Mouse (Mus musculus): ENCODE measurements around the gene Fyn. TPM values are rescaled to one million over a fixed set of nuclear protein-coding genes. Genes with fewer than 3 reads are reported as not detected.
A peak's percentile ranks its signal among the peaks of the same experiment; 100 is the strongest.

Gene Fyn
- polyA plus RNA-seq, 1 experiment from 2014 or later: 22.4 TPM

DNA sequence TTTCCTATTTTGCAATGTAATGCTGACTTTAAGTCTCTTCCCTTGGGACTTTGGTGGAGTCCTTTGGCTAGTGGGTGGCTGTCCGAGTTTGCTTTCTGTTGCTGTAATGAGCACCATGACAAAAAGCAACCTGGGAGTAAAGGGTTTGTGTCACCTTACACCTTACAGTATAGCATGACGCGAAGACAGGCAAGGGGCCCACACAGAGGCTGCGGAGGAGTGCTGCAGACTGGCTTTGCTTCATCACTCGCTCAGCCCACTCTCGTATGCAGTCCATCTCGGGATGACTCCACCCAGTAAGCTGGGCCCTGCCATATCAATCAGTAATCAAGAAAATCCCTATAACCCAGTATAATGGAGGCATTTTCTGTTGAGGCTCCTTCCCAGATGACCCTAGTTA, 65.2 kb downstream of the Fyn start:
- WGBS: 57% methylated on average over 7 of the region's 7 CpGs
- Histone ChIP-seq H3K27ac (ENCODE audit: low read length) (no peak overlapping the region), H3K9me3 (ENCODE audit: low read length) (no peaks in the 10 kb centered on the region), H3K4me3 (ENCODE audit: low read length) (no peak overlapping the region), H3K9ac (replicated peaks; ENCODE audit: low read length) (no peak overlapping the region), H3K4me1 (ENCODE audit: insufficient read depth, low read length) (peaks cover 37% of the 10 kb centered on the region), H3K36me3 (ENCODE audit: insufficient read depth, low read length) (no peaks in the 10 kb centered on the region), H3K27me3 (ENCODE audit: insufficient read depth, low read length) (no peaks in the 10 kb centered on the region), H3K4me2 (replicated peaks; ENCODE audit: low read depth, low read length) (no peak overlapping the region)
- no peak; the same call in 1 of the 2 replicates for ATAC-seq (ENCODE audit: low FRiP score, low TSS enrichment)

DNA sequence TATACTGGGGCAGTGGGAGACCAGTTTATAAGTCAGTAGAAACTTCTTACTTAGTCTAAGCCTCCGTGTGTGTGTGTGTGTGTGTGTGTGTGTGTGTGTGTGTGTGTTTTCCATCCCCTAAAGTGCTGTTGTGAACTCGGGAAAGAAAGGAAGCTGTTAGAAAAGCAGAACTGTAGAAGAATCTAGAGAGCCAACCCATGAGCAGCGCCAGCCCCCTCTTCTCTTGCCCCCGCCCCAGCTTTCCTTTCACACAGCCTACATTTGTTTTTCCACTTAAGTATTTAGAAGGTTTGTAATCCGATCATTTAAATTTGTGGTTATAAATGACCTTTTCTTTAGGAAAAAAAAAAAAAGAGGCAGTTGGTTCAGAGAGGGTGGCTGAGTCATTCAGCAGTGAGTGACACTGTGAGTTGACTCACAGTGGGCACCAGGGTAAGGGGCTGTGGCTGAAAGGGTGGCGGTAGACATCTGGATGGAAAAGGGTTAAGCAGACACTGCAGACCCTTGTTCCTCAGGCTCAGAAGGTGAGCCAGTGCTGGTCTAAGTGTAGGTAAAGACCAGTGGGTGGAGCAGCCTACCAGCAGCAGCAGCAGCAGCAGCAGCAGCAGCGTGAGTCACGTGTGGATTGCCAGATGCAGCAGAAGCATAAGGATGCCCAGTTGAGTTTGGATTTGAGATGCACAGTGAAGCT, 66.2 kb downstream of the Fyn start:
- Histone ChIP-seq H3K36me3 (ENCODE audit: insufficient read depth, low read length) (no peaks in the 10 kb centered on the region), H3K4me2 (replicated peaks; ENCODE audit: low read depth, low read length) (no peak overlapping the region), H3K27ac (ENCODE audit: low read length) (no peak overlapping the region), H3K27me3 (ENCODE audit: insufficient read depth, low read length) (no peaks in the 10 kb centered on the region), H3K9ac (replicated peaks; ENCODE audit: low read length) (no peak overlapping the region), H3K4me1 (ENCODE audit: insufficient read depth, low read length) (peaks cover 27% of the 10 kb centered on the region), H3K4me3 (ENCODE audit: low read length) (no peak overlapping the region), H3K9me3 (ENCODE audit: low read length) (no peaks in the 10 kb centered on the region)
- ATAC-seq (ENCODE audit: low FRiP score, low TSS enrichment): no peak
- 61% methylated on average over 8 of the region's 8 CpGs for WGBS

DNA sequence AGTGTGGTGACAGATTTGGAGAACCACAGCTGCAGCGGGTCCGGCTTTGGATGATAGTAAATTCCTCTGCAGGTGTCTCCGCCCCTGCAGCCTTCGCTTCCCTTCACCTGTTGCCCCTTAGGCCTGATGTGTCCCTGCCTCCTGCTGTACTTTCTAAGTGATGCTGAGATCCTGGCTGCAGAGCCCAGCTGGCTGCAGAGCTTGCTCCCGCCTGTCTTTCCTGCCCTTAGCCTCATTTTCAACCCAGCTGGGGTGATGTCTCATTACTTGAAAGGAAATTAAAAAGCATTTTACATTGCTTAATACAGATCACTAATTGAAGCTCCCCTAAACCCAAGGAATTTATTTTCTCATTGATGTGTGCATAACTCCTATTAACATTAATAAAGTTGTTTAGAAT, 70.2 kb downstream of the Fyn start:
- 69% methylated on average over 5 of the region's 5 CpGs for WGBS
- no peak overlapping the region for H3K9ac ChIP-seq (replicated peaks; ENCODE audit: low read length)
- no peak overlapping the region for H3K4me3 ChIP-seq (ENCODE audit: low read length)
- ATAC-seq (ENCODE audit: low FRiP score, low TSS enrichment): no peak
- H3K27ac ChIP-seq (ENCODE audit: low read length): no peak overlapping the region
- no peaks in the 10 kb centered on the region for H3K27me3 ChIP-seq (ENCODE audit: insufficient read depth, low read length)
- no peak overlapping the region for H3K4me2 ChIP-seq (replicated peaks; ENCODE audit: low read depth, low read length)
- H3K9me3 ChIP-seq (ENCODE audit: low read length): no peaks in the 10 kb centered on the region
- H3K4me1 ChIP-seq (ENCODE audit: insufficient read depth, low read length): 0 out of 2 replicates have a peak, but pooled peaks cover 4% of the 10 kb centered on the region
- H3K36me3 ChIP-seq (ENCODE audit: insufficient read depth, low read length): no peaks in the 10 kb centered on the region

DNA sequence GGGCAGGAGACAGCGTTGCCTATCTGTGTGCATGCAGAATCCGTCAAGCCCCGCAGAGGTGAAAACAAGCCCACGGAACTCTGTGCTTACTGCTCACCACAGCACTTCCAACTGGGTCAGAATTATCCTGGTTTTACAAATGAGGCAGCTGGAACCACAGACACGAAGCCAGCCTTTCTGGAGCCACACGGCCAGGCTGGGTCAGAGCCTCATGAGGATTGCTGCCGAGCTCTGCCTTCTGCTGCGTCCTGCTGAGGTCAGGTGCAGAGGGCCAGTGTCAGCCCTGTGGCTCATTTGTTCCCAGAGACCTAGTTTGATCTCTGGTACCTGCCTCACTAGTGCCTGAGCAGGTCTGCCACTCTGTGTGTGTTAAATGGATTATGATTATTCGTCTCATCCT, 71.9 kb downstream of the Fyn start:
- H3K9me3 ChIP-seq (ENCODE audit: low read length): no peaks in the 10 kb centered on the region
- no peak overlapping the region for H3K9ac ChIP-seq (replicated peaks; ENCODE audit: low read length)
- WGBS: 79% methylated on average over 9 of the region's 9 CpGs
- peaks cover 8% of the 10 kb centered on the region; the same call in 1 of the 2 replicates for H3K4me1 ChIP-seq (ENCODE audit: insufficient read depth, low read length)
- H3K36me3 ChIP-seq (ENCODE audit: insufficient read depth, low read length): no peaks in the 10 kb centered on the region
- no peak overlapping the region for H3K27ac ChIP-seq (ENCODE audit: low read length)
- H3K4me3 ChIP-seq (ENCODE audit: low read length): no peak overlapping the region
- no peaks in the 10 kb centered on the region for H3K27me3 ChIP-seq (ENCODE audit: insufficient read depth, low read length)
- H3K4me2 ChIP-seq (replicated peaks; ENCODE audit: low read depth, low read length): no peak overlapping the region
- no peak for ATAC-seq (ENCODE audit: low FRiP score, low TSS enrichment)

DNA sequence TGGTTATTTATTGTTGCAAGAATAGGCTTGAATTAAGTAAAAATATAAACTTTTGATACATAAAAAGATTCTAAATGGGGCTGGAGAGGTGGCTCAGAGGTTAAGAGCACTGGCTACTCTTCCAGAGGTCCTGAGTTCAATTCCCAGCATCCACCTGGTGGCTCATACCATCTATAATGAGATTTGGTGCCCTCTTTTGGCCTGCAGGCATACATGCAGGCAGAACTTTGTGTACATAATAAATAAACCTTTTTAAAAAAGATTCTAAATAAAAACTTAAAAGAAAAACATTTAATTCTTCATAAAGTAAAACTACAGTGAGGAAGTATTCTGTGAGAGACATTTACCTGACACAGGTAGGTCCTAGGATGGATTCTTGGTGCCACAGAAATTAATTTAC, 73.0 kb downstream of the Fyn start:
- H3K4me1 ChIP-seq (ENCODE audit: insufficient read depth, low read length): peaks cover 12% of the 10 kb centered on the region; the same call in 1 of the 2 replicates

DNA sequence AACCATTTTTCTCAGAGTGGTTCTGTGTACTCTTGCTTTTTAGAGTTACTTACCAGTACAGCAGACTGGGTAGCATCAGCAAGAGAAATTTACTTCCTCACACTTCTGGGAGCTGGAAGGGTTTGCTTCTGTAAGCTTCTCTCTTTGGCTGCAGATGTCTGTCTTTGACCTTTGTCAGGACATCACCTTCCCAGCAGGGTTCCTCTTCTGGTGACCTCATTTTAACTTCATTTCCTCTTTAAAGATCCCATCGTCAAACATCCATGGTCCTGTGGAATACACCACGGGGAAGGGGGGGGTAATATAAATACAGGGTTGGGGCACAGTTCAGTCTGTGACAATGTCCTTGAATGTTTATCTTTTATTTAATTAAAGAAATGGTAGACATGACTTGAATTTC, 74.5 kb downstream of the Fyn start:
- Histone ChIP-seq H3K9me3 (ENCODE audit: low read length) (no peaks in the 10 kb centered on the region), H3K36me3 (ENCODE audit: insufficient read depth, low read length) (no peaks in the 10 kb centered on the region)
- 25% methylated on average over 2 of the region's 2 CpGs for WGBS

More for the DNA sequence above, 73.0 kb downstream of the Fyn start:
- no peak overlapping the region for H3K4me3 ChIP-seq (ENCODE audit: low read length)
- H3K9me3 ChIP-seq (ENCODE audit: low read length): no peaks in the 10 kb centered on the region
- no peak overlapping the region for H3K4me2 ChIP-seq (replicated peaks; ENCODE audit: low read depth, low read length)
- H3K27ac ChIP-seq (ENCODE audit: low read length): no peak overlapping the region
- no peak for ATAC-seq (ENCODE audit: low FRiP score, low TSS enrichment)
- no peak overlapping the region for H3K9ac ChIP-seq (replicated peaks; ENCODE audit: low read length)
- no peaks in the 10 kb centered on the region for H3K36me3 ChIP-seq (ENCODE audit: insufficient read depth, low read length)
- no peaks in the 10 kb centered on the region for H3K27me3 ChIP-seq (ENCODE audit: insufficient read depth, low read length)

DNA sequence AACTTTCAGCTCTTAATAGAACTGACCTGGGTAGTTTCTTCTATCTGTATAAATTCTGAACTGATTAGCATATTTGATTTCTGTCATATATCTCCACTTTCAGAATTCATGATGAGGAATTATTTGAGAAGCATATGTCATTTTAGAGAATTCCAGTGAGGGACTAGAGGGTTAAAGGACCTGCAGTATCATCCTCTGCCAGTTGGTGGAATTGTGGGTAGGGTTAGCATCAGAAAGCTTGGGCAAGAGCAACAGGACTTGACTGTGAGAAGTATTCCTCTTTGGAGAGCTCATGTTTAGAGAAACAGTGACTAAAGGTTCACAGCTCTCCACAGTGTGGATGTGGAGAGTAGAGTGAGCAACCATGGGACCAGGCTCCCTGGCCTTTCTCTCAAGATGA, 75.3 kb downstream of the Fyn start:
- H3K4me3 ChIP-seq (ENCODE audit: low read length): no peak overlapping the region
- H3K27me3 ChIP-seq (ENCODE audit: insufficient read depth, low read length): no peaks in the 10 kb centered on the region
- H3K4me2 ChIP-seq (replicated peaks; ENCODE audit: low read depth, low read length): no peak overlapping the region
- no peaks in the 10 kb centered on the region for H3K9me3 ChIP-seq (ENCODE audit: low read length)
- H3K27ac ChIP-seq (ENCODE audit: low read length): no peak overlapping the region
- H3K4me1 ChIP-seq (ENCODE audit: insufficient read depth, low read length): peaks cover 13% of the 10 kb centered on the region
- H3K9ac ChIP-seq (replicated peaks; ENCODE audit: low read length): no peak overlapping the region
- ATAC-seq (ENCODE audit: low FRiP score, low TSS enrichment): no peak
- no peaks in the 10 kb centered on the region for H3K36me3 ChIP-seq (ENCODE audit: insufficient read depth, low read length)

More for the DNA sequence above, 74.5 kb downstream of the Fyn start:
- Histone ChIP-seq H3K4me1 (ENCODE audit: insufficient read depth, low read length) (peaks cover 12% of the 10 kb centered on the region; the same call in 1 of the 2 replicates), H3K4me2 (replicated peaks; ENCODE audit: low read depth, low read length) (no peak overlapping the region), H3K27ac (ENCODE audit: low read length) (no peak overlapping the region), H3K4me3 (ENCODE audit: low read length) (no peak overlapping the region), H3K27me3 (ENCODE audit: insufficient read depth, low read length) (no peaks in the 10 kb centered on the region), H3K9ac (replicated peaks; ENCODE audit: low read length) (no peak overlapping the region)
- no peak for ATAC-seq (ENCODE audit: low FRiP score, low TSS enrichment)

DNA sequence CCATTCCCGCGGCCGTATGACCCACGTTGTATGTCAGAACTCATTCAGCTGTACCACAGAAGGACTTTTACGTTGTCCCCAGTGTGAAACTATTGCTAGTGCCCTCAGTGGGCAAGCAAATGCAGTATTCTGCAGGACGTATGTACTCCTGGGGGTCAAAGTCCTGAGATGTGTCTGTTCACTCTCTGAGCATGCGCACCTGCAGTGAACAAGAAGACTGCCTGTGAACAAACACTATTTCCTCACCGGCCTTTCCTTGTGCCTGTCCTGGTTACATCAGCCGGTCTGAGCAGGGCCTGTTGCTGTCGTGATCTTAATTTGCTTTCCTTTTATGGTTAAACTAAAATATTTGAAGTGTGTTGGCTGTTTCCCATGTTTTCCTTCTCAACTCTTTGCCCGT, 77.2 kb downstream of the Fyn start:
- H3K36me3 ChIP-seq (ENCODE audit: insufficient read depth, low read length): no peaks in the 10 kb centered on the region
- H3K9me3 ChIP-seq (ENCODE audit: low read length): no peaks in the 10 kb centered on the region
- no peak overlapping the region for H3K9ac ChIP-seq (replicated peaks; ENCODE audit: low read length)
- 79% methylated on average over 11 of the region's 11 CpGs for WGBS
- H3K4me3 ChIP-seq (ENCODE audit: low read length): no peak overlapping the region
- H3K27ac ChIP-seq (ENCODE audit: low read length): no peak overlapping the region
- no peak overlapping the region for H3K4me2 ChIP-seq (replicated peaks; ENCODE audit: low read depth, low read length)
- ATAC-seq (ENCODE audit: low FRiP score, low TSS enrichment): no peak
- H3K27me3 ChIP-seq (ENCODE audit: insufficient read depth, low read length): no peaks in the 10 kb centered on the region
- H3K4me1 ChIP-seq (ENCODE audit: insufficient read depth, low read length): peaks cover 31% of the 10 kb centered on the region

DNA sequence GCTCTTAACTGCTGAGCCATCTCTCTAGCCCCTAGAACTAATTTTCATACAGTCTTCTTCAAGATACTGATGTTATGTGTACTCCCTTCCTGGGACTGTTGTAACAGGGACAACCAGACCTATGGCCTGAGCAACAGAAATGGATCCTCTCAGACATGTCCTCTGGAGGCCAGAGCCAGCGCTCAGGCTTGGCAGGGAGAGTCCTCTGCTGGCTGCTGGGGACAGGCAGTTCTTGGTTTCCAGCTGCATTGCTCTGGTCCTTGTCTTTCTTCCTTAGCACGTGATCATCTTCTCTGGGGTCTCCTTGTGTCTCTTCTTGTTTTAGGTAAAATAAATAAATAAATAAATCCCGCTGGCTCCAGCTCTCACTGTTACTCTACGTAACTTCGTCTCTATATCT, 78.1 kb downstream of the Fyn start:
- H3K9ac ChIP-seq (replicated peaks; ENCODE audit: low read length): no peak overlapping the region
- H3K27ac ChIP-seq (ENCODE audit: low read length): no peak overlapping the region
- no peak overlapping the region for H3K4me3 ChIP-seq (ENCODE audit: low read length)
- H3K4me1 ChIP-seq (ENCODE audit: insufficient read depth, low read length): peaks cover 36% of the 10 kb centered on the region
- no peak for ATAC-seq (ENCODE audit: low FRiP score, low TSS enrichment)
- H3K4me2 ChIP-seq (replicated peaks; ENCODE audit: low read depth, low read length): no peak overlapping the region
- no peaks in the 10 kb centered on the region for H3K9me3 ChIP-seq (ENCODE audit: low read length)
- H3K36me3 ChIP-seq (ENCODE audit: insufficient read depth, low read length): no peaks in the 10 kb centered on the region
- WGBS: 94% methylated on average over 5 of the region's 5 CpGs
- H3K27me3 ChIP-seq (ENCODE audit: insufficient read depth, low read length): no peaks in the 10 kb centered on the region

DNA sequence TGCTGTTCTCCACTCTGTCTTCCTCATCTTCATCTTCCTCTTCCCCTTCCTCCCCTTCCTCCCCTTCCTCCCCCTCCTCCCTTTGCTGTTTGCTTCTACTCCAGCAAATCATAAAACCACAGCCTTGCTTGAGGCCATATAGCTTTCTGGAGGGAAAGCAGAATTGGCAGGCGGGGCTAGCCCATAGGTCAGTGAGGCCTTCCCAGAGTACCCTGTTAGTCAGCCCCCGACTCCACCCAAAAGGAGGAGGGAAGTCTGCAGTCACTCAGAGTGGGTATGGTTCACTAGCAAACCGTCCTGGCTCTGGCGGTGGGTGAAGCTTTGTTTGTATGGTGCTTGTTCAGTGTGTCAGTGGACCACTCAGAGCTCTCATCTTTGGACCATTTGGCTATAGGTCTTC, 80.5 kb downstream of the Fyn start:
- ATAC-seq (ENCODE audit: low FRiP score, low TSS enrichment): 0 out of 2 replicates have a peak, but pooled peaks have one; percentile 27
- peak overlapping the region; percentile 24; the same call in 1 of the 2 replicates for H3K27ac ChIP-seq (ENCODE audit: low read length)
- no peaks in the 10 kb centered on the region for H3K27me3 ChIP-seq (ENCODE audit: insufficient read depth, low read length)
- 52% methylated on average over 4 of the region's 4 CpGs for WGBS
- H3K4me1 ChIP-seq (ENCODE audit: insufficient read depth, low read length): peaks cover 41% of the 10 kb centered on the region
- H3K4me3 ChIP-seq (ENCODE audit: low read length): no peak overlapping the region
- no peaks in the 10 kb centered on the region for H3K36me3 ChIP-seq (ENCODE audit: insufficient read depth, low read length)
- H3K9me3 ChIP-seq (ENCODE audit: low read length): no peaks in the 10 kb centered on the region
- 0 out of 2 replicates have a peak overlapping the region, but pooled peaks have one; percentile 8 for H3K9ac ChIP-seq (replicated peaks; ENCODE audit: low read length)
- H3K4me2 ChIP-seq (replicated peaks; ENCODE audit: low read depth, low read length): no peak overlapping the region
